Mouse (Mus musculus) ES-E14 (cell line): Measurements from ENCODE around the gene Skap2. TPM values are rescaled to one million over a fixed set of nuclear protein-coding genes. Genes with fewer than 3 reads are reported as not detected.
A peak's percentile ranks its signal among the peaks of the same experiment; 100 is the strongest.

Experiments used
- DNase-seq: peaks from one replicate; pipeline ENCODE4 v3.0.0-alpha.2; 2013; ENCODE audit warnings: low read depth, low spot score
- H3K27ac ChIP-seq: 2 replicates; pipeline ENCODE4 v1.5.1; 2012; ENCODE audit warnings: low read depth, mild to moderate bottlenecking, low read length, moderate library complexity, mixed read lengths; ENCODE audit not compliant: poor library complexity, insufficient read depth, severe bottlenecking
- H3K36me3 ChIP-seq: 2 replicates; pipeline ENCODE4 v1.6.1; 2012; ENCODE audit warnings: mild to moderate bottlenecking, low read length, moderate library complexity, mixed read lengths; ENCODE audit not compliant: control insufficient read depth, poor library complexity, insufficient read depth, severe bottlenecking
- H3K4me1 ChIP-seq, 2 experiments: fragments of 150-350 bp in 1 of 2; sonication (generic) in 1 of 2; 2 replicates each; pipeline ENCODE4 v1.6.1; 2012; ENCODE audit warnings: low read length in 2 of 2, mild to moderate bottlenecking in 1 of 2, mixed read lengths in 1 of 2; ENCODE audit not compliant: control insufficient read depth in 2 of 2, insufficient read depth in 2 of 2, poor library complexity in 1 of 2
- H3K4me3 ChIP-seq, 2 experiments: fragments of 150-350 bp in 1 of 2; sonication (generic) in 1 of 2; 2 replicates each; pipeline ENCODE4 v1.5.1; 2012; ENCODE audit warnings: low read length in 2 of 2, low read depth in 1 of 2, mild to moderate bottlenecking in 1 of 2, mixed read lengths in 1 of 2; ENCODE audit not compliant: insufficient read depth in 1 of 2, poor library complexity in 1 of 2, severe bottlenecking in 1 of 2
- H3K9ac ChIP-seq: 2 replicates; pipeline ENCODE4 v1.6.1; 2012; ENCODE audit warnings: low read depth, mild to moderate bottlenecking, low read length, mixed read lengths; ENCODE audit not compliant: poor library complexity, insufficient read depth, severe bottlenecking
- H3K9me3 ChIP-seq: fragments of 150-350 bp; sonication (generic); 2 replicates; pipeline ENCODE4 v1.6.1; 2012; ENCODE audit warnings: low read depth, mild to moderate bottlenecking, low read length; ENCODE audit not compliant: control insufficient read depth, insufficient read depth
- CHD2 ChIP-seq: IDR thresholded peaks from 2 replicates; pipeline ENCODE4 v1.6.1; 2014; ENCODE audit warnings: mild to moderate bottlenecking, low read depth, low read length, inconsistent platforms
- HCFC1 ChIP-seq: IDR thresholded peaks from 2 replicates; pipeline ENCODE4 v1.6.1; 2012; ENCODE audit warnings: low read length, inconsistent platforms, borderline replicate concordance; ENCODE audit not compliant: insufficient read depth
- MAFK ChIP-seq: IDR thresholded peaks from 2 replicates; pipeline ENCODE4 v1.6.1; 2014; ENCODE audit warnings: mild to moderate bottlenecking, low read depth, low read length, inconsistent platforms; ENCODE audit not compliant: insufficient read depth
- ZC3H11A ChIP-seq: IDR thresholded peaks from 2 replicates; pipeline ENCODE4 v1.6.1; 2012; ENCODE audit warnings: low read depth, mild to moderate bottlenecking, inconsistent platforms, low read length, borderline replicate concordance
- ZNF384 ChIP-seq: IDR thresholded peaks from 2 replicates; pipeline ENCODE4 v1.6.1; 2012; ENCODE audit warnings: low read depth, low read length, inconsistent platforms
- in situ Hi-C, 2 experiments: fragments of 600-800 bp; cut with MboI; formaldehyde crosslinking; loops; one replicate each; pipeline ENCODE4 v1.15.1; 2025; ENCODE audit warnings: low sequenced_read_pairs in 2 of 2, inconsistent platforms in 1 of 2; ENCODE audit not compliant: unreplicated experiment in 2 of 2
- total RNA-seq: library from RNA; depleted of rRNA; stranded (reverse); fragments of 300-350 nt; gene quantifications from 2 replicates; pipeline ENCODE4 v1.2.3, GENCODE M21; 2012

The Skap2 gene
- total RNA-seq, 1 experiment, result 25.1 TPM

DNA sequence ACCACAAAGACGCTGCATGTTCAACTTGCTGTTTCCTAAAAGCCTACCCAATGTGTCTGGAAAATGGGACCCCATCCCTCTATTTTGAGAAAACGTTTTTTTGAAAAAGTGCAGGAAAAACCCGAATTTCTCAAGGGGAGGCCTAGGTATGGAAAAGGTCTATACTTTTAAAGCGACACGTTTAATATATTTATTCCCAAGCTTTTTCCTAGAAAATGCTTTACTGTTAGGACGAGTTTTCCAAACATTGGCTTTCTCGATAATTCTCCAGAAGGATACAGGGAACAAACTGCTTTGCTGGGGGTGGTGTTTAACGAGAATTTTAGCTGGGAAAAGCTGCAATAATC lies 6.8 kb downstream of the Skap2 start:
- DNase-seq, result no peak
- Histone ChIP-seq H3K4me3 (peak overlapping the region; percentile 69 to 91), H3K27ac (peak overlapping the region; percentile 65; the same call in 1 of the 2 replicates), H3K9me3 (no peaks in the 10 kb centered on the region), H3K9ac (peak overlapping the region; percentile 83; the same call in 1 of the 2 replicates), H3K36me3 (no peaks in the 10 kb centered on the region), H3K4me1 (peaks cover 6 to 9% of the 10 kb centered on the region in 2 experiments; a peak in 2 of 4 replicates)
- no peak for TF ChIP-seq ZC3H11A
- TF ChIP-seq MAFK, result no peak
- in situ Hi-C loops, result no loop called here

DNA sequence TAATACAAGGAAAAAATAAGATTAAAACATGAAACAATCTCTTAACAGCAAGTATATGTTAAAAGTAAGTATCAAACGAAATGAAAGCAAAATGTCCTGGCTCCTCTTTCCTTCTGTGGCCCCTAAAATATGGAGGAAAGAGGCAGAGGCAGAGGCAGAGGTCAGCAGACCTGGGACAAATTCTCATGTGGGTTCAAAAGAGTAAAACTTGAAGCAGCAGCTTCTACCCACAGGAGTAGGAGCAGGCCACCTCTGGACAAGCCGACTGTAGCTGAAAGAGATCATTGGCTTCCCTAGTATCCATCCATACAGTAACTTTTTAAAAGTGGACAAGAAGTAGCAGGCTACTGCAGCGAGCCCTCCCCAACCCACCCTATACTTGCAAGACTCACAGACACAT lies 7.4 kb downstream of the Skap2 start:
- no peak for TF ChIP-seq ZNF384
- TF ChIP-seq HCFC1, result no peak
- no peak for TF ChIP-seq MAFK
- TF ChIP-seq ZC3H11A, result no peak
- TF ChIP-seq CHD2, result no peak
- Histone ChIP-seq H3K36me3 (no peaks in the 10 kb centered on the region), H3K9me3 (no peaks in the 10 kb centered on the region), H3K4me1 (peaks cover 6 to 9% of the 10 kb centered on the region in 2 experiments; a peak in 2 of 4 replicates), H3K27ac (no peak overlapping the region; the same call in 1 of the 2 replicates), H3K4me3 (peak overlapping the region in 1 of 2 experiments; percentile 91; a peak in 1 of 4 replicates), H3K9ac (no peak overlapping the region; the same call in 1 of the 2 replicates)
- in situ Hi-C loops, result no loop called here
- no peak for DNase-seq

DNA sequence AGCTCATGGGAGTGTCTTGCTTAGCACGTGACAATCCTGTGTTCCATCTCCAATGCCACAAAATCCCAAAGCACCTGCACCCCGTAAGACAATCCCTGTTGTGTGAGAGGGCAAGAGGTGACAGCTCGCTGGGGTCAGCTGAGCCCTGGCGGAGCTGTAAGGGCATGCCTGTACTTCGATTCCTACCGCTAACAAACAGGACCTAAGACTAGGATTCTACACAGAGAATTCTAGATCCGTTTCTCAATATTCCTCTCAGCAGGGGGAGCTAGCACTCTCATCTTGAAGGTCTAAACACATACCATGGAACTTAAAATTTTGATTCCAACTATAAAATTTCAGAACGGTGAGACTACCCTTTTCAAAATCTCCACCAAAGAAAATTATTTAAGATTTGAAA lies 9.7 kb downstream of the Skap2 start:
- no peaks in the 10 kb centered on the region for H3K9me3 ChIP-seq
- in situ Hi-C loops, result no loop called here
- TF ChIP-seq ZC3H11A (no peak), HCFC1 (no peak), CHD2 (no peak), ZNF384 (no peak), MAFK (no peak)
- DNase-seq, result no peak
- peaks cover 6 to 9% of the 10 kb centered on the region in 2 experiments; a peak in 2 of 4 replicates for H3K4me1 ChIP-seq
- H3K9ac ChIP-seq, result no peak overlapping the region
- no peak overlapping the region for H3K4me3 ChIP-seq
- no peak overlapping the region for H3K27ac ChIP-seq
- H3K36me3 ChIP-seq, result no peaks in the 10 kb centered on the region

DNA sequence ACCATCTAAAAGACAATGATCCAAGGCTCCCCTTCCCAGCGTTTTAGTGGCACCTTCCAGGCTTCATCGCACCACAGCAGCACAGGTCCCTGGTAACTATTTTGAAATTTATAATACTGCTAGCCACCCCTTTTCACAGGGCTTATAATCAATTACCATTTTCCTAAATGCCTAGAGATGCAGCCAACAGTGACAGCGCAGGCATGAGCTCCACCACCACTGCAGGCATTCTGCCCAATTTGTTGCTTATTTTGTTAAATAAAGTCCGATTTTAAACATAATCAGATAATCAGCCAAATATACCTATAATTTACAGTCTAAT lies 13.2 kb downstream of the Skap2 start:
- Histone ChIP-seq H3K36me3 (no peaks in the 10 kb centered on the region), H3K4me1 (peaks cover 0 to 5% of the 10 kb centered on the region in 2 experiments; a peak in 1 of 4 replicates), H3K27ac (no peak overlapping the region), H3K9ac (no peak overlapping the region), H3K9me3 (no peaks in the 10 kb centered on the region), H3K4me3 (no peak overlapping the region)
- no peak for DNase-seq
- in situ Hi-C loops, result no loop called here
- no peak for TF ChIP-seq HCFC1
- no peak for TF ChIP-seq MAFK

DNA sequence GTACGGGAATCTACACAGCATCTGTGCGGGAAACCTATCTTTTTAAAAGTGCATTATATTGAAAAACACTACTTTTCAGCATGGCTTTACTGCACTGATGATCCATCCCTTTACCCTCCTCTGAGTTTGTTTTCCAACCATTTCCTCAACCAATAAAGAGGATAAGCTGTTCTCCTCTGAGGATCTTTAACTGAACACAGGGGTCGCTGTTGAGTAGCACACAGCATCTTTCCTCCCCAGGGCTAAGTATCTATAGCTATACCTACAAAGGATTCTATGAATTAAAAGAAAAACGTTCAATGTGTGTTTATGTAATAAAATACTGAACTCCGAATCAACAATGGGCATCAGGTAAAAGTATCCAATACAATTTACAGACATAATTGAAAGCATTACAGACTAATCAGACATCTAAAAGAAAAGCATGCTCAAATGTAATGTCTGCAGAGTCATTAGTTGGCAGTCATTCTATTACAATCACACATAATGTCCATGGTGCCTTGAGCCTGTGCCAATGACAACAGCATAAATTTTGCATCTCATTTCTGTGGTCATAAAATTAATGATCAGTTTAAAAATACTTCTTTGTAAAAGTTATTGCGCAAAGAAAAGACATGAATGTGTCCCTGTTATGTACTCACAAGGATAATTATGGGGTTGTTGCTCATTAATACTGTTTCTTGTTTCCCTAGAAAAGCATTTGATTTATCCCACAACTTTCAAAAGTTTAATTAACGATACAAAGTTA lies 13.8 kb downstream of the Skap2 start:
- in situ Hi-C loops, result no loop called here
- peak; percentile 60 for DNase-seq
- TF ChIP-seq HCFC1 (no peak), MAFK (no peak), ZNF384 (no peak), ZC3H11A (no peak), CHD2 (no peak)

More for the DNA sequence above, 13.8 kb downstream of the Skap2 start:
- Histone ChIP-seq H3K4me1 (peaks cover 0 to 5% of the 10 kb centered on the region in 2 experiments; a peak in 1 of 4 replicates), H3K27ac (no peak overlapping the region), H3K36me3 (no peaks in the 10 kb centered on the region), H3K9ac (no peak overlapping the region), H3K4me3 (no peak overlapping the region), H3K9me3 (no peaks in the 10 kb centered on the region)
